Mouse (Mus musculus) heart, embryonic 14.5 days (tissue): Measurements from ENCODE around the gene Slc35f3. TPM values are rescaled to one million over a fixed set of nuclear protein-coding genes. Genes with fewer than 3 reads are reported as not detected.

Source experiments
- ATAC-seq: fragments of 200-750 bp; cut with Nextera tagmentation; 2 replicates; pipeline ENCODE4 v1.8.0; 2017; ENCODE audit warnings: low read depth, moderate TSS enrichment; ENCODE audit not compliant: insufficient number of reproducible peaks, insufficient read depth, low FRiP score
- H3K27ac ChIP-seq, 2 experiments: fragments of 200-500 bp in 1 of 2; fragments of 300-500 bp in 1 of 2; sonication (generic) in 1 of 2; replicated peaks in 1 of 2; 2 replicates each; pipeline ENCODE4 v1.5.1; 2012 to 2014; ENCODE audit warnings: low read depth in 2 of 2, low read length in 2 of 2, control low read depth in 1 of 2, mild to moderate bottlenecking in 1 of 2, mixed read lengths in 1 of 2; ENCODE audit not compliant: control insufficient read depth in 1 of 2, insufficient read depth in 1 of 2
- H3K27me3 ChIP-seq: fragments of 300-500 bp; sonication (generic); 2 replicates; pipeline ENCODE4 v1.6.1; 2014; ENCODE audit warnings: mild to moderate bottlenecking, low read length, control low read depth; ENCODE audit not compliant: control insufficient read depth, insufficient read depth
- H3K36me3 ChIP-seq: fragments of 300-500 bp; sonication (generic); 2 replicates; pipeline ENCODE4 v1.6.1; 2014; ENCODE audit warnings: mild to moderate bottlenecking, control low read depth, low read length, mixed read lengths; ENCODE audit not compliant: control insufficient read depth, insufficient read depth
- H3K4me1 ChIP-seq, 2 experiments: fragments of 200-500 bp in 1 of 2; fragments of 300-500 bp in 1 of 2; sonication (generic) in 1 of 2; 2 replicates each; pipeline ENCODE4 v1.6.1; 2012 to 2014; ENCODE audit warnings: low read length in 2 of 2, control low read depth in 1 of 2, mixed read lengths in 1 of 2; ENCODE audit not compliant: control insufficient read depth in 2 of 2, insufficient read depth in 2 of 2
- H3K4me2 ChIP-seq: fragments of 300-500 bp; sonication (generic); 2 replicates; pipeline ENCODE4 v1.6.1; 2014; ENCODE audit warnings: mild to moderate bottlenecking, low read length
- H3K4me3 ChIP-seq, 2 experiments: fragments of 200-500 bp in 1 of 2; fragments of 300-500 bp in 1 of 2; sonication (generic) in 1 of 2; 2 replicates each; pipeline ENCODE4 v1.5.1; 2012 to 2014; ENCODE audit warnings: low read length in 2 of 2, mild to moderate bottlenecking in 2 of 2, control low read depth in 1 of 2, low read depth in 1 of 2, moderate library complexity in 1 of 2; ENCODE audit not compliant: control insufficient read depth in 1 of 2, insufficient read depth in 1 of 2
- H3K9ac ChIP-seq: fragments of 300-500 bp; sonication (generic); 2 replicates; pipeline ENCODE4 v1.6.1; 2014; ENCODE audit warnings: mild to moderate bottlenecking, low read length
- H3K9me3 ChIP-seq: fragments of 300-500 bp; sonication (generic); 2 replicates; pipeline ENCODE4 v1.6.1; 2016; ENCODE audit warnings: low read length, control low read depth; ENCODE audit not compliant: control insufficient read depth
- WGBS: fragments of 180-500 bp; shearing (Covaris S2); extraction: QIAGEN DNeasy Blood & Tissue Kit; methylation state at CpG from one replicate; pipeline ENCODE4 v1.1.7; 2014; 5-methylcytosine and 5-hydroxymethylcytosine counted together
- polyA plus RNA-seq: library from polyadenylated mRNA; unstranded; fragments of >200 nt; fragmentation: Nextera tagmentation; extraction: Ambion mirVana; gene quantifications from 2 replicates; pipeline ENCODE4 v1.2.1, GENCODE M21; 2014

Gene Slc35f3
- polyA plus RNA-seq, 1 experiment from 2014 or later, result not detected

DNA sequence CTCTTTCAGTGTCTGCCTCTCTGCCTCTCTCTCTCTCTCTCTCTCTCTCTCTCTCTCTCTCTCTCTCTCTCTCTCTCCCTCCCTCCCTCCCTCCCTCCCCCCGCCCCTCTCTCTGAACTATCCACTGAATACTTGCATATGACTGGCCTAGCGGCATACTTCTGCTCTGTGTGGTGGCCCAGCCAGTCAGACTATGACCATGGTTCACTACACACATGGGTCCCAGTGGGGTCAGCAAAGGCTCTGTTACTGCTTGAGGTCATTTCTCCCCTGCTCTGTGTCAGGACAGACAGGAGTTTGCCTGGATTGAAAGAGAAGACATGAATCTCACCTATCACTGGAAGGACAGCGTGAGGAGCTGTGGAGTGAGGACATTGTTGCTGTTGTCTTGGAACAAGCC is 40.5 kb downstream of the Slc35f3 start:
- Histone ChIP-seq H3K27ac (no peak overlapping the region), H3K27me3 (0 out of 2 replicates have a peak, but pooled peaks cover 3% of the 10 kb centered on the region), H3K9me3 (no peaks in the 10 kb centered on the region), H3K4me2 (no peak overlapping the region), H3K4me1 (no peaks in the 10 kb centered on the region), H3K36me3 (no peaks in the 10 kb centered on the region), H3K4me3 (no peak overlapping the region), H3K9ac (no peak overlapping the region)
- ATAC-seq, result no peak
- WGBS, result 91% methylated on average over 3 of the region's 3 CpGs

DNA sequence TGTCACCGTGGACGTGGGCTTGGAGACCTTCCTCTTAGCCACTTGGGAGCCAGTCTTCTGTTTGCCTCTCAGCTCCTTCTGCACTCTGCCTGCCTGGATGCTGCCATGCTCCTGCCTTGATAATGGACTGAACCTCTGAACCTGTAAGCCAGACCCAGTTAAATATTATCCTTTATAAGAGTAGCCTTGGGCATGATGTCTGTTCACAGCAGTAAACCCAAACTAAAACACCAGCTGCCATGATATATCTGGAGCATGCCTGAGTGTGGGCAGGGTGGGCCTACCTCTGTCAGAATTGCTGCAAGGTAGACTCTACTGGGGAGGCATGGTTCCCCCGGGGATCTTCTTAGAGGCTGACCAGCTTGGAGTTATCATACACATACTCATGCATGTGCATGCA is 41.0 kb downstream of the Slc35f3 start:
- Histone ChIP-seq H3K9me3 (no peaks in the 10 kb centered on the region), H3K4me3 (no peak overlapping the region), H3K27ac (no peak overlapping the region), H3K27me3 (0 out of 2 replicates have a peak, but pooled peaks cover 3% of the 10 kb centered on the region), H3K4me1 (no peaks in the 10 kb centered on the region), H3K4me2 (no peak overlapping the region), H3K36me3 (no peaks in the 10 kb centered on the region), H3K9ac (no peak overlapping the region)
- WGBS, result 76% methylated on average over 3 of the region's 3 CpGs
- no peak for ATAC-seq

GRCm38 (mm10) chr8:126341200-126341599 is 42.8 kb downstream of the Slc35f3 start:
- H3K27me3 ChIP-seq, result 0 out of 2 replicates have a peak, but pooled peaks cover 3% of the 10 kb centered on the region
- H3K27ac ChIP-seq, result no peak overlapping the region
- H3K36me3 ChIP-seq, result no peaks in the 10 kb centered on the region
- ATAC-seq, result no peak
- 57% methylated on average over 1 of the region's 1 CpGs for WGBS
- no peaks in the 10 kb centered on the region for H3K4me1 ChIP-seq
- H3K9me3 ChIP-seq, result no peaks in the 10 kb centered on the region
- no peak overlapping the region for H3K4me2 ChIP-seq
- H3K4me3 ChIP-seq, result no peak overlapping the region
- no peak overlapping the region for H3K9ac ChIP-seq

DNA sequence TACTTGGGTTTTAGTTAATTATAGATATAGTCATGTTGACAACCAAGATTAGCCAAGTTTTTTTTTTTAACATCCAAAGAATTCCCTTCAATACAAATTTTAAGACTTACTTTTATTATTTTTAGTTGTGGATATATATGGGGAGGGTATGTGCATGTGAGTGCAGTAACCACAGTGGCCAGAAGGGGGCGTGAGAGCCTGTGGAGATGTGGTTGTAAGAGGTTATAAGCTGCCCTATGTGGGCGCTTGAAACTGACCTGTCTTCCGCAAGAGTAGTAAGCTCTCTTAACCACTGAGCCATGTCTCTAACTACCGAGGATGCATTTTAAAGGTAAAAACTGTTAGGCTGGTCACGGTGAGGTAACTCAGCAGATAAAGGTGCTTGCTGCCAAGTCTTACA is 45.1 kb downstream of the Slc35f3 start:
- Histone ChIP-seq H3K27ac (no peak overlapping the region), H3K27me3 (no peaks in the 10 kb centered on the region), H3K9ac (no peak overlapping the region), H3K4me3 (no peak overlapping the region), H3K36me3 (no peaks in the 10 kb centered on the region), H3K4me2 (no peak overlapping the region), H3K9me3 (no peaks in the 10 kb centered on the region), H3K4me1 (no peaks in the 10 kb centered on the region)
- WGBS, result 80% methylated on average over 5 of the region's 5 CpGs
- no peak for ATAC-seq

- 51% methylated on average over 4 of the region's 4 CpGs for WGBS
- Histone ChIP-seq H3K4me3 (no peak overlapping the region), H3K27me3 (no peaks in the 10 kb centered on the region), H3K27ac (no peak overlapping the region), H3K4me1 (no peaks in the 10 kb centered on the region), H3K4me2 (no peak overlapping the region), H3K9ac (no peak overlapping the region), H3K36me3 (no peaks in the 10 kb centered on the region), H3K9me3 (no peaks in the 10 kb centered on the region)
- no peak for ATAC-seq
These were observed 46.7 kb downstream of the Slc35f3 start for GRCm38 (mm10) chr8:126345100-126345499.

DNA sequence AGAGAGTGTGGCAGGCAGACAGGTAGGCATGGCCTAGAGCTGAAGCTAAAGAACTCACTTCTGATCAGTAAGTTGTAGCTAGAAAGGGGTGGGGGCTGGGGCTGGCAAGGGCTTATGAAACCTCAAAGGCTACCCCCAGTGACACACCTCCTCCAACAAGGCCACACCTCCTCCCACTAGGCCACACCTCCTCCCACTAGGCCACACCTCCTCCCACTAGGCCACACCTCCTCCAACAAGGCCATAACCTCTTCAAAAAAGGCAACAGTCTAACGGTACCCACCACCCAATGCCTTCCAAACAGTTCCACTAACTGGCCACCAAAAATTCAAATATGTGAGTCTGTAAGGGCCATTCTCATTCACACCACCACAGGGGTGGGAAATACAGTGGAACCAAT is 54.9 kb downstream of the Slc35f3 start:
- H3K36me3 ChIP-seq, result no peaks in the 10 kb centered on the region
- H3K4me2 ChIP-seq, result no peak overlapping the region
- no peak overlapping the region for H3K27ac ChIP-seq
- H3K9ac ChIP-seq, result no peak overlapping the region
- no peaks in the 10 kb centered on the region for H3K9me3 ChIP-seq
- H3K27me3 ChIP-seq, result no peaks in the 10 kb centered on the region
- ATAC-seq, result no peak
- 71% methylated on average over 1 of the region's 1 CpGs for WGBS
- H3K4me1 ChIP-seq, result 0 out of 4 replicates have a peak, but pooled peaks cover 0 to 4% of the 10 kb centered on the region in 2 experiments
- no peak overlapping the region for H3K4me3 ChIP-seq

DNA sequence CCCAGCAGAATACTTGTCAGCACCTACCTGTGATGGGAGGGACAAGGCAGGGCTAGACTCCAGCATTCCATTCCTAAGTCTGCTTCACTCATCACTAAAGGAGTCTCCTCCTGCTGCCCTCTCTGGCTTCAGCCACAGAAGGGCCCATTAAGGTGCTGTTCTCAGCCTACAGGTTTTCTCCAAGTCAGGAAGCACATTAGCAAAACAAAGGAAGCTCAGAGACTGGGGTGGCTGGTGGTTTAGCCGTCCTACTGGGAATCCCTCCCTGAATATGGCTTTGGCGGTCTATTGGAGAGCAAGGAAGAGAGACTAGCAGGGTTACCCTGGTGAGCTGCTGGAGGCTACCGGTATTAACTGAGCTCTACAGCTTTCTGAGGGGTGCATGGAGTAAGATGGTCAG is 59.6 kb downstream of the Slc35f3 start:
- Histone ChIP-seq H3K36me3 (no peaks in the 10 kb centered on the region), H3K9me3 (no peaks in the 10 kb centered on the region), H3K9ac (no peak overlapping the region), H3K4me1 (0 out of 4 replicates have a peak, but pooled peaks cover 0 to 4% of the 10 kb centered on the region in 2 experiments), H3K27me3 (no peaks in the 10 kb centered on the region), H3K4me3 (no peak overlapping the region), H3K27ac (no peak overlapping the region), H3K4me2 (no peak overlapping the region)
- WGBS, result 33% methylated on average over 3 of the region's 3 CpGs
- ATAC-seq, result no peak

DNA sequence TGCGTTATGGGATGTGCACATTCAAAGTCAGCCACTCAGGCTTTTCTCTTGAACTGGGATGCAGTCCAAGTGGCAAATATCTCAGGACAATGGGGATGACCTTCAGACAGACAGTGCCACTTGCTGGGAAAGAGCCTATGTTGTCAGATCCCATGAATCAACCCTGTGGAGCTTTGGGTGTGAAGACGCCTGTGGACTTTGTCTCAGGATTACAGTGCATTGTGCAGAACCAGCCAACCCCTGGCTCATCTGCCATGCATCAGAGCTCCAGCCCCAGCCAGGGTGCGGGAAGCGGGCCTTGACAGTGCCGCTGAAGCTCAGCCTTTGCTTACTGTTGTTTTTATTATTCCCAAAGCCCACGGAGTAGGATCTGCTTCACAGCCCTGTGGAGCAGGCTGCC is 60.9 kb downstream of the Slc35f3 start:
- Histone ChIP-seq H3K4me2 (no peak overlapping the region), H3K27ac (no peak overlapping the region), H3K27me3 (no peaks in the 10 kb centered on the region), H3K4me3 (no peak overlapping the region), H3K9me3 (no peaks in the 10 kb centered on the region), H3K4me1 (0 out of 4 replicates have a peak, but pooled peaks cover 0 to 4% of the 10 kb centered on the region in 2 experiments), H3K36me3 (no peaks in the 10 kb centered on the region), H3K9ac (no peak overlapping the region)
- ATAC-seq, result no peak
- 72% methylated on average over 6 of the region's 6 CpGs for WGBS
